Mouse (Mus musculus) brain, embryonic 14.5 days (tissue): ENCODE results near the gene Eif2ak2. TPM values are rescaled to one million over a fixed set of nuclear protein-coding genes. Genes with fewer than 3 reads are reported as not detected.
A peak's percentile ranks its signal among the peaks of the same experiment; 100 is the strongest.

ENCODE experiments used
- DNase-seq: peaks from one replicate; pipeline ENCODE4 v3.0.0-alpha.2; 2011; ENCODE audit warnings: low read depth
- CTCF ChIP-seq: fragments of 200-500 bp; IDR thresholded peaks from 2 replicates; pipeline ENCODE4 v1.5.1; 2012; ENCODE audit warnings: inconsistent platforms, mild to moderate bottlenecking, moderate library complexity, borderline replicate concordance; ENCODE audit not compliant: insufficient read depth, insufficient read length; ENCODE audit errors: extremely low read depth
- POLR2A ChIP-seq: fragments of 200-500 bp; IDR thresholded peaks from 2 replicates; pipeline ENCODE4 v1.6.1; 2012; ENCODE audit warnings: mild to moderate bottlenecking, inconsistent platforms, borderline replicate concordance; ENCODE audit not compliant: poor library complexity, insufficient read depth, insufficient read length, severe bottlenecking; ENCODE audit errors: extremely low read depth
- polyA plus RNA-seq: library from polyadenylated mRNA; depleted of rRNA; stranded (reverse); fragments of >200 nt; gene quantifications from 2 replicates; pipeline ENCODE4 v1.2.3, GENCODE M21; 2012; rRNA removed

Eif2ak2 gene
- polyA plus RNA-seq, 1 experiment, result 2.3 TPM

- TF ChIP-seq CTCF, result no peak
- TF ChIP-seq POLR2A, result no peak
- DNase-seq, result no peak
Observed at GRCm38 (mm10) chr17:78809582-78809981, 72.8 kb downstream of the Eif2ak2 start.

DNA sequence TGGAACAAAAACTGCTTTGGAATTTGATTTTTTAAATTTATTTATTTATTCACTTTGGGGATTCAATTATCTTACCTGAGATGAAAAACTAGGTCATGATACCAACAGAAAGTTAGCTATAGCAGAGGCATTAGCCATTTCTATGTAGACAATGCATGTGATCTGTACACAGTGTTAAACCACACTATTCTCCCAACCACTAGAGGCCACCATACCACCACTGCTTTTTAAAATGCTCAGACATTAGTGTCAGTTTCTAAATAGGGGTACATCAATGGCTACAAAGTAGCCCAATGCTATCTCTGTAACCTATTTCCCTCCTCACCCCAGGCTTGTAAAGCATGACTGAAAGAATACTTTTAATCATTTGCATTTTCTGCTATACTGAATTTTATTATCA, 73.4 kb downstream of the Eif2ak2 start:
- DNase-seq, result peak; percentile 41
- TF ChIP-seq CTCF (peak; percentile 39; the same call in 1 of the 2 replicates), POLR2A (no peak)

Other genes starting within 250 kb of the Eif2ak2 start
- gene Strn, start 145.4 kb downstream of the Eif2ak2 start, polyA plus RNA-seq, result 9.4 and 12.5 TPM in 2 replicates
- gene Heatr5b, start 47.2 kb downstream of the Eif2ak2 start, polyA plus RNA-seq, result 32.6 and 41.0 TPM in 2 replicates
- gene Gpatch11, start 47.0 kb downstream of the Eif2ak2 start, polyA plus RNA-seq, result 23.3 and 24.0 TPM in 2 replicates
- gene Sult6b1, start 24.4 kb upstream of the Eif2ak2 start, polyA plus RNA-seq, result 0.13 TPM in 1 of 2 replicates, not detected in the other
- gene Cebpzos, start 33.9 kb upstream of the Eif2ak2 start, polyA plus RNA-seq, result 31.9 and 40.6 TPM in 2 replicates
- 18.3 and 23.3 TPM in 2 replicates for gene Cebpz, start 54.5 kb upstream of the Eif2ak2 start, polyA plus RNA-seq
- gene Ndufaf7, start 54.6 kb upstream of the Eif2ak2 start, polyA plus RNA-seq, result 29.0 and 30.0 TPM in 2 replicates
- gene Prkd3, start 138.2 kb upstream of the Eif2ak2 start, polyA plus RNA-seq, result 21.4 and 23.8 TPM in 2 replicates
- gene Qpct, start 169.3 kb upstream of the Eif2ak2 start, polyA plus RNA-seq, result 9.7 and 10.3 TPM in 2 replicates